Mouse (Mus musculus): ENCODE results near the gene Smim24. TPM values are rescaled to one million over a fixed set of nuclear protein-coding genes. Genes with fewer than 3 reads are reported as not detected.
A peak's percentile ranks its signal among the peaks of the same experiment; 100 is the strongest.

Smim24 gene
- total and polyA plus RNA-seq, 2 experiments from 2014 or later = 1.4 to 3.7 TPM

GRCm38 (mm10) chr10:81410981-81411380, 18.1 kb downstream of the Smim24 start:
- WGBS = 49% methylated on average over 9 of the region's 9 CpGs
- Histone ChIP-seq H3K27me3 (ENCODE audit: insufficient read depth, low read length) (no peaks in the 10 kb centered on the region), H3K27ac (peak overlapping the region; percentile 71), H3K4me1 (ENCODE audit: insufficient read depth, low read length) (peaks cover 25% of the 10 kb centered on the region), H3K36me3 (ENCODE audit: insufficient read depth, low read length) (peaks cover 6% of the 10 kb centered on the region; the same call in 1 of the 2 replicates), H3K4me3 (ENCODE audit: low read length) (no peak overlapping the region), H3K4me2 (ENCODE audit: low read depth, low read length) (no peak overlapping the region), H3K9ac (replicated peaks; ENCODE audit: low read length) (no peak overlapping the region), H3K9me3 (ENCODE audit: low read length) (no peaks in the 10 kb centered on the region)
- DNase-seq (ENCODE audit: low spot score) (no peak), ATAC-seq (no peak)
- no peak for TF ChIP-seq CTCF (IDR thresholded peaks at IDR 0.05; ENCODE audit: low read depth)

GRCm38 (mm10) chr10:81411471-81412400, 18.9 kb downstream of the Smim24 start:
- no peak for TF ChIP-seq CTCF (IDR thresholded peaks at IDR 0.05; ENCODE audit: low read depth)
- no peak overlapping the region for H3K4me3 ChIP-seq (ENCODE audit: low read length)
- H3K36me3 ChIP-seq (ENCODE audit: insufficient read depth, low read length) = peaks cover 6% of the 10 kb centered on the region; the same call in 1 of the 2 replicates
- H3K27ac ChIP-seq = peak overlapping the region; percentile 71
- peak; percentile 83 for DNase-seq (ENCODE audit: low spot score)
- no peaks in the 10 kb centered on the region for H3K9me3 ChIP-seq (ENCODE audit: low read length)
- no peak overlapping the region for H3K4me2 ChIP-seq (ENCODE audit: low read depth, low read length)
- peak; percentile 60 for ATAC-seq
- no peak overlapping the region for H3K9ac ChIP-seq (replicated peaks; ENCODE audit: low read length)
- H3K27me3 ChIP-seq (ENCODE audit: insufficient read depth, low read length) = no peaks in the 10 kb centered on the region
- H3K4me1 ChIP-seq (ENCODE audit: insufficient read depth, low read length) = peaks cover 26% of the 10 kb centered on the region
- WGBS = 39% methylated on average over 18 of the region's 18 CpGs

DNA sequence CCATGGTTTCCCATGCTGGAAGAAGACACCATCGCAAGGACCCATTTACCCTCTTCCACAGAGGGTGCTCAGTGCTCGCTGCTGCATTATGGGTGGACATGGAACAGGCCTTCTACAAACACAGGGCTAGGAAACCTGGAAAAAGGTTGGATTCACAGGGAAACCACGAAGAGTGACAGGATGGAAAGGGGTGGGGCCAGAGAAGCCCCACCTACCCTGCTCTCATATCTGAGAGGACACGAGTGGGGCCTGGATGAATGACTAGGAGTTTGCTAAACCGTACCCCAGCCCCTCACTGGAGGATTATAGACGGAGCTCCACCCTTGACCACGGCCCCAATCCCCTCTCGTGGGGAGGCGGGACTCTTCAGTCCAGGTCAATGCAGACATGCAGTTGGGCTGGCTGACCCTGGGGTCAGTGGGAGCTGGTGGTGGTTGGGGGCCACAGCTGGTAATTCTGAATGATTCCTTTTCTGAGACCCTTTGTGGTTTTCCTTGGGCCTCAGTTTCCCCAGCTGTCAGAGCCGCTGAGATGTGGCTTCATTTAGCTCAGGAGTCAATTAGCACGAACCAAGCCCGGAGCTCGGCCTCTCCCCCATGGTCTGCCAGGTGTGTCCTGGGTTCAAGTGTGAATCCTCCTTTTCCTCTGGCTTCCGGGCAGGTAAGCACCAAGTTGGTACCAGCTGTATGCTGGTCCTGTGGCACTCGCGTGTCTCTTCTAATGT, 19.9 kb downstream of the Smim24 start:
- no peak for DNase-seq (ENCODE audit: low spot score)
- H3K9ac ChIP-seq (replicated peaks; ENCODE audit: low read length) = no peak overlapping the region
- 75% methylated on average over 16 of the region's 16 CpGs for WGBS

DNA sequence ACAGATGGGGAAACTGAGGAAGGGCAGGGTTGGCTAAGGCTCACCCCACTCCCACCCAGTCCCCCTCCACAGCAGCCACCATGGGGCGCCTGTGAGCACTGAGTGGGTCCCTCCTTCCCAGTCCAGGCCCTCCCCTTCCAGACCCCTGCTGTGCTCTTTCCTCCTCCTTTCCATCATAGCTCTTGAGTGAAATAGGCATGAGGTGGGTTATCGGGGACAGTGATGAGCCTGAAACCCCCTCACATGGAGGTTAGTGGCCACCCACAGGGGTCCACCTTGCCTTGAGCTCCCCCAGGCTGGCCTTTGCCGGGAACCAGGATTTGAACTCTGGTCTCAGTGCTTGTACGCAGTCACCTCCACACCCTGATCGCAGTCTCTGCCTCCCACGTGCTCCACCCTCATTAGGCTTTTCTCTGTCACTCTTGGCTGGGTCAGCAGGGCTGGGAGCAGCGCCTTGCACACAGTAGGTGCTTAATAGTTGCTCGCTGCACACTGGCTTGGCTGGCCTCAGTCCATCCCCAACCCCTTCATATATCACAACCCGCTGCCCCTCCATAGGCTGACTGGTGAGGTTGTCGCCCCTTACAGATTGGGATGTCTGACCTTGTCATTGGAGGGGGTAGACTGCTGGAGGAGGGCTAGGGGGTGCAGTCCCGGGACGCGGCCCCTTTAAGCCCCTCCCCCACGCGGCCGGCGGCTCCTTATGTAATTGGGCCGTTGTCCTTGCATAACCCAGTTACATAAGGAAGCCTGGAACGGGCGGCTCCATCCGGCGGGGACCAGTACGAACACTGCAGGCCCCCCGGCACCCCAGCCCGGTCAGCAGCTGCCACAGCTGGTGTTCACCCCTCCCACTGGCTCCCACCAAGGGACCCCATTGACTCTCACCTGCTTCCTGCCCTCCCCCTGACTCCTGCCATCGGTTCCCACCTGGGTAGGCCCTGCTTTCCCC, 20.7 kb downstream of the Smim24 start:
- H3K4me2 ChIP-seq (ENCODE audit: low read depth, low read length) = no peak overlapping the region
- no peaks in the 10 kb centered on the region for H3K9me3 ChIP-seq (ENCODE audit: low read length)
- H3K4me3 ChIP-seq (ENCODE audit: low read length) = no peak overlapping the region
- TF ChIP-seq CTCF (IDR thresholded peaks at IDR 0.05; ENCODE audit: low read depth) = no peak
- 29% methylated on average over 26 of the region's 26 CpGs for WGBS
- DNase-seq (ENCODE audit: low spot score) (peak; percentile 58), ATAC-seq (no peak)
- H3K27ac ChIP-seq = peak overlapping the region; percentile 71; the same call in 1 of the 2 replicates
- H3K4me1 ChIP-seq (ENCODE audit: insufficient read depth, low read length) = peaks cover 31% of the 10 kb centered on the region
- H3K9ac ChIP-seq (replicated peaks; ENCODE audit: low read length) = no peak overlapping the region
- H3K27me3 ChIP-seq (ENCODE audit: insufficient read depth, low read length) = no peaks in the 10 kb centered on the region
- H3K36me3 ChIP-seq (ENCODE audit: insufficient read depth, low read length) = no peaks in the 10 kb centered on the region

More for the DNA sequence above, 19.9 kb downstream of the Smim24 start:
- no peak for TF ChIP-seq CTCF (IDR thresholded peaks at IDR 0.05; ENCODE audit: low read depth)
- Histone ChIP-seq H3K27ac (peak overlapping the region; percentile 71), H3K4me1 (ENCODE audit: insufficient read depth, low read length) (peaks cover 27% of the 10 kb centered on the region; the same call in 1 of the 2 replicates), H3K4me2 (ENCODE audit: low read depth, low read length) (no peak overlapping the region), H3K9me3 (ENCODE audit: low read length) (no peaks in the 10 kb centered on the region), H3K27me3 (ENCODE audit: insufficient read depth, low read length) (no peaks in the 10 kb centered on the region), H3K4me3 (ENCODE audit: low read length) (no peak overlapping the region), H3K36me3 (ENCODE audit: insufficient read depth, low read length) (peaks cover 4% of the 10 kb centered on the region; the same call in 1 of the 2 replicates)
- ATAC-seq = no peak

- DNase-seq (ENCODE audit: low spot score) = peak; percentile 54
- H3K4me1 ChIP-seq (ENCODE audit: insufficient read depth, low read length) = peaks cover 36% of the 10 kb centered on the region
These were observed 21.8 kb downstream of the Smim24 start for GRCm38 (mm10) chr10:81414682-81415081.

DNA sequence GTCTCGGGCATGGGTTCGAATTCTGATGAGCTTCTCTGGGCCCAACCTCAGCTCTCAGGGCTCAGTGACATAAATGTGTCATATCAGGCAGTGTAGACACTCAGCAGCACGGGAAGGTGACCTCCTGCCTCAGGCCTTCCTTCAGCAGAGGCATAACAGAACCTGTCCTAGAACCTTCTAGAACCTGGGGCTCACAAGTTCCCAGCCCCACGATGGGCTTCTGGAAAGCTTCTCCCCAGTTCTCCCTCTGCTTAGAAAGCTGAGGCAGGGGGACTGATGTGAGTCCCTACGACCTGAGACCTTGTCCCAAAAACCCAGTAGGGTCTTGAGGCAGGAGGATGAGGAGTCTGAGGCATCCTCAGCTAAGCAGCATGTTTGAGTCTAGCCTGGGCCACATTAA, 22.3 kb downstream of the Smim24 start:
- 80% methylated on average over 5 of the region's 5 CpGs for WGBS
- H3K4me3 ChIP-seq (ENCODE audit: low read length) = no peak overlapping the region
- DNase-seq (ENCODE audit: low spot score) (no peak), ATAC-seq (no peak)
- H3K27ac ChIP-seq = peak overlapping the region; percentile 12; the same call in 1 of the 2 replicates
- no peaks in the 10 kb centered on the region for H3K36me3 ChIP-seq (ENCODE audit: insufficient read depth, low read length)
- peaks cover 36% of the 10 kb centered on the region for H3K4me1 ChIP-seq (ENCODE audit: insufficient read depth, low read length)
- H3K27me3 ChIP-seq (ENCODE audit: insufficient read depth, low read length) = no peaks in the 10 kb centered on the region
- no peak overlapping the region for H3K9ac ChIP-seq (replicated peaks; ENCODE audit: low read length)
- no peak for TF ChIP-seq CTCF (IDR thresholded peaks at IDR 0.05; ENCODE audit: low read depth)
- no peak overlapping the region for H3K4me2 ChIP-seq (ENCODE audit: low read depth, low read length)
- H3K9me3 ChIP-seq (ENCODE audit: low read length) = no peaks in the 10 kb centered on the region

More at GRCm38 (mm10) chr10:81414682-81415081, 21.8 kb downstream of the Smim24 start:
- ATAC-seq = no peak
- Histone ChIP-seq H3K4me3 (ENCODE audit: low read length) (no peak overlapping the region), H3K36me3 (ENCODE audit: insufficient read depth, low read length) (no peaks in the 10 kb centered on the region), H3K4me2 (ENCODE audit: low read depth, low read length) (no peak overlapping the region), H3K9me3 (ENCODE audit: low read length) (no peaks in the 10 kb centered on the region), H3K27ac (peak overlapping the region; percentile 71; the same call in 1 of the 2 replicates), H3K9ac (replicated peaks; ENCODE audit: low read length) (no peak overlapping the region), H3K27me3 (ENCODE audit: insufficient read depth, low read length) (no peaks in the 10 kb centered on the region)
- TF ChIP-seq CTCF (IDR thresholded peaks at IDR 0.05; ENCODE audit: low read depth) = no peak

Data from hindbrain, postnatal 0 days (tissue).